Mouse (Mus musculus) lung, postnatal 0 days (tissue): ENCODE data around the gene Acaca.

Source experiments
- CTCF ChIP-seq: IDR thresholded peaks from 2 replicates; pipeline ENCODE4 v1.5.1; 2016; ENCODE audit warnings: antibody characterized with exemption, mild to moderate bottlenecking
- EP300 ChIP-seq: IDR thresholded peaks from 2 replicates; pipeline ENCODE4 v1.6.1; 2016; ENCODE audit warnings: antibody characterized with exemption, mild to moderate bottlenecking, control low read depth

- TF ChIP-seq CTCF, result no peak
- no peak for TF ChIP-seq EP300
These were observed 12.0 kb upstream of the Acaca start for GRCm38 (mm10) chr11:84117431-84117830.
